Mouse (Mus musculus): ENCODE measurements at regions not wholly inside any gene's neighbourhood (a gene's known extent, or its start where the extent isn't known, plus 50 kb on each side); places are given as distances from the start of the nearest gene placed in this dataset.

- no peaks in the 10 kb centered on the region for H3K4me1 ChIP-seq (ENCODE audit: control insufficient read depth in 1 of 2, insufficient read depth in 2 of 2, low read length in 2 of 2)
- DNase-seq (ENCODE audit: low read depth, low spot score) = no peak
- H3K27ac ChIP-seq (ENCODE audit: control insufficient read depth, low read depth, low read length) = no peak overlapping the region
- no peaks in the 10 kb centered on the region for H3K27me3 ChIP-seq (ENCODE audit: control insufficient read depth in 1 of 2, insufficient read depth in 2 of 2, low read length in 2 of 2)
- H3K79me2 ChIP-seq (ENCODE audit: control insufficient read depth, insufficient read depth, low read length, poor library complexity) = no peaks in the 10 kb centered on the region
- H3K36me3 ChIP-seq (ENCODE audit: control insufficient read depth in 1 of 2, insufficient read depth in 2 of 2, low read length in 2 of 2) = no peaks in the 10 kb centered on the region
- TF ChIP-seq NRF1 (IDR thresholded peaks at IDR 0.05; ENCODE audit: insufficient read depth, low read depth, low read length, poor library complexity, severe bottlenecking) = no peak
- TF ChIP-seq USF1 (IDR thresholded peaks at IDR 0.05; ENCODE audit: low read depth, low read length) = no peak
- no peak for TF ChIP-seq ZMIZ1 (IDR thresholded peaks at IDR 0.05; ENCODE audit: low read depth, low read length)
- no peak for TF ChIP-seq TBP (IDR thresholded peaks at IDR 0.05; ENCODE audit: low read depth, low read length)
- TF ChIP-seq TCF12 (IDR thresholded peaks at IDR 0.05; ENCODE audit: low read depth, low read length) = no peak
- TF ChIP-seq EP300 (IDR thresholded peaks at IDR 0.05; ENCODE audit: low read depth in 1 of 2, low read length in 2 of 2) = no peak
- TF ChIP-seq CTCF (IDR thresholded peaks at IDR 0.05 in 2 of 3, conservative IDR thresholded peaks at IDR 0.05 in 1 of 3; ENCODE audit: control insufficient read depth in 1 of 3, insufficient read depth in 1 of 3, low read depth in 2 of 3, low read length in 3 of 3, poor library complexity in 1 of 3, severe bottlenecking in 1 of 3) = no peak
- H3K4me3 ChIP-seq (ENCODE audit: control insufficient read depth in 1 of 2, insufficient read depth in 1 of 2, low read depth in 2 of 2, low read length in 2 of 2) = no peak overlapping the region
- H3K9ac ChIP-seq (ENCODE audit: control insufficient read depth, low read depth, low read length, poor library complexity, severe bottlenecking) = no peak overlapping the region
- H3K9me3 ChIP-seq (replicated peaks; ENCODE audit: insufficient read depth, low read length) = no peaks in the 10 kb centered on the region
These were observed 281.5 kb upstream of the Hs6st1 start for GRCm38 (mm10) chr1:35786668-35787213.

GRCm38 (mm10) chr1:35797064-35797463 lies 271.1 kb upstream of the Hs6st1 start:
- H3K4me1 ChIP-seq (ENCODE audit: control insufficient read depth in 1 of 2, insufficient read depth in 2 of 2, low read length in 2 of 2) = no peaks in the 10 kb centered on the region
- H3K79me2 ChIP-seq (ENCODE audit: control insufficient read depth, insufficient read depth, low read length, poor library complexity) = no peaks in the 10 kb centered on the region
- H3K27ac ChIP-seq (ENCODE audit: control insufficient read depth, low read depth, low read length) = no peak overlapping the region
- H3K9ac ChIP-seq (ENCODE audit: control insufficient read depth, low read depth, low read length, poor library complexity, severe bottlenecking) = no peak overlapping the region
- no peaks in the 10 kb centered on the region for H3K9me3 ChIP-seq (replicated peaks; ENCODE audit: insufficient read depth, low read length)
- H3K36me3 ChIP-seq (ENCODE audit: control insufficient read depth in 1 of 2, insufficient read depth in 2 of 2, low read length in 2 of 2) = no peaks in the 10 kb centered on the region
- H3K4me3 ChIP-seq (ENCODE audit: control insufficient read depth in 1 of 2, insufficient read depth in 1 of 2, low read depth in 2 of 2, low read length in 2 of 2) = no peak overlapping the region
- TF ChIP-seq GATA1 (IDR thresholded peaks at IDR 0.05; ENCODE audit: low read depth, low read length) (no peak), MEF2A (IDR thresholded peaks at IDR 0.05; ENCODE audit: extremely low read depth, insufficient replicate concordance, low read depth, low read length, poor library complexity, severe bottlenecking) (no peak), TAL1 (IDR thresholded peaks at IDR 0.05; ENCODE audit: low read length) (no peak), CHD2 (IDR thresholded peaks at IDR 0.05; ENCODE audit: low read length) (no peak), UBTF (IDR thresholded peaks at IDR 0.05; ENCODE audit: borderline replicate concordance, insufficient read depth, low read depth, low read length) (no peak), POLR2AphosphoS5 (IDR thresholded peaks at IDR 0.05; ENCODE audit: borderline replicate concordance, low read depth, low read length) (no peak), NELFE (IDR thresholded peaks at IDR 0.05; ENCODE audit: low read depth, low read length) (no peak)
- DNase-seq (ENCODE audit: low read depth, low spot score) = no peak
- H3K27me3 ChIP-seq (ENCODE audit: control insufficient read depth in 1 of 2, insufficient read depth in 2 of 2, low read length in 2 of 2) = no peaks in the 10 kb centered on the region; a peak in 1 of 4 replicates

GRCm38 (mm10) chr1:35797526-35797925 lies 270.7 kb upstream of the Hs6st1 start:
- H3K9me3 ChIP-seq (replicated peaks; ENCODE audit: insufficient read depth, low read length) = no peaks in the 10 kb centered on the region
- no peaks in the 10 kb centered on the region for H3K79me2 ChIP-seq (ENCODE audit: control insufficient read depth, insufficient read depth, low read length, poor library complexity)
- no peak for TF ChIP-seq ZKSCAN1 (IDR thresholded peaks at IDR 0.05; ENCODE audit: low read depth, low read length)
- no peak for TF ChIP-seq GABPA (IDR thresholded peaks at IDR 0.05; ENCODE audit: low read depth, low read length)
- no peak for TF ChIP-seq UBTF (IDR thresholded peaks at IDR 0.05; ENCODE audit: borderline replicate concordance, insufficient read depth, low read depth, low read length)
- TF ChIP-seq SIN3A (IDR thresholded peaks at IDR 0.05; ENCODE audit: low read length) = no peak
- TF ChIP-seq POLR2AphosphoS5 (IDR thresholded peaks at IDR 0.05; ENCODE audit: borderline replicate concordance, low read depth, low read length) = no peak
- TF ChIP-seq CTCF (IDR thresholded peaks at IDR 0.05 in 2 of 3, conservative IDR thresholded peaks at IDR 0.05 in 1 of 3; ENCODE audit: control insufficient read depth in 1 of 3, insufficient read depth in 1 of 3, low read depth in 2 of 3, low read length in 3 of 3, poor library complexity in 1 of 3, severe bottlenecking in 1 of 3) = no peak
- TF ChIP-seq TBP (IDR thresholded peaks at IDR 0.05; ENCODE audit: low read depth, low read length) = no peak
- no peak for TF ChIP-seq ZNF384 (IDR thresholded peaks at IDR 0.05; ENCODE audit: low read depth, low read length)
- no peak for TF ChIP-seq CHD2 (IDR thresholded peaks at IDR 0.05; ENCODE audit: low read length)
- TF ChIP-seq CHD1 (IDR thresholded peaks at IDR 0.05; ENCODE audit: low read depth, low read length) = no peak
- no peak for TF ChIP-seq USF1 (IDR thresholded peaks at IDR 0.05; ENCODE audit: low read depth, low read length)
- no peak for TF ChIP-seq ETS1 (IDR thresholded peaks at IDR 0.05; ENCODE audit: low read depth, low read length)
- TF ChIP-seq KAT2A (conservative IDR thresholded peaks at IDR 0.05; ENCODE audit: low read depth, low read length) = no peak
- H3K4me1 ChIP-seq (ENCODE audit: control insufficient read depth in 1 of 2, insufficient read depth in 2 of 2, low read length in 2 of 2) = no peaks in the 10 kb centered on the region
- no peak overlapping the region for H3K4me3 ChIP-seq (ENCODE audit: control insufficient read depth in 1 of 2, insufficient read depth in 1 of 2, low read depth in 2 of 2, low read length in 2 of 2)
- DNase-seq (ENCODE audit: low read depth, low spot score) = no peak
- no peak overlapping the region for H3K27ac ChIP-seq (ENCODE audit: control insufficient read depth, low read depth, low read length)
- H3K9ac ChIP-seq (ENCODE audit: control insufficient read depth, low read depth, low read length, poor library complexity, severe bottlenecking) = no peak overlapping the region
- H3K36me3 ChIP-seq (ENCODE audit: control insufficient read depth in 1 of 2, insufficient read depth in 2 of 2, low read length in 2 of 2) = no peaks in the 10 kb centered on the region
- H3K27me3 ChIP-seq (ENCODE audit: control insufficient read depth in 1 of 2, insufficient read depth in 2 of 2, low read length in 2 of 2) = no peaks in the 10 kb centered on the region; a peak in 1 of 4 replicates
